Mouse (Mus musculus) CH12.LX (cell line): ENCODE measurements at regions not wholly inside any gene's neighbourhood (a gene's known extent, or its start where the extent isn't known, plus 50 kb on each side); places are given as distances from the start of the nearest gene placed in this dataset.

Source experiments
- CHD1 ChIP-seq: IDR thresholded peaks from 2 replicates; pipeline ENCODE4 v1.6.1; 2012; ENCODE audit warnings: low read depth, low read length, improper control_type of control experiment, inconsistent platforms
- CHD2 ChIP-seq: IDR thresholded peaks from 2 replicates; pipeline ENCODE4 v1.6.1; 2011; ENCODE audit warnings: low read length, improper control_type of control experiment
- CTCF ChIP-seq, 2 experiments: IDR thresholded peaks in 1 of 2; conservative IDR thresholded peaks in 1 of 2; 2 replicates each; pipeline ENCODE4 v1.5.1; 2011 to 2012; ENCODE audit warnings: low read depth in 2 of 2, low read length in 2 of 2, improper control_type of control experiment in 1 of 2, inconsistent platforms in 1 of 2, mild to moderate bottlenecking in 1 of 2, moderate library complexity in 1 of 2
- E2F4 ChIP-seq: IDR thresholded peaks from 2 replicates; pipeline ENCODE4 v1.6.1; 2011; ENCODE audit warnings: low read depth, low read length, improper control_type of control experiment; ENCODE audit not compliant: insufficient replicate concordance
- EP300 ChIP-seq: IDR thresholded peaks from 2 replicates; pipeline ENCODE4 v1.6.1; 2011; ENCODE audit warnings: low read length, improper control_type of control experiment
- GABPA ChIP-seq: IDR thresholded peaks from 2 replicates; pipeline ENCODE4 v1.6.1; 2012; ENCODE audit warnings: low read depth, low read length, improper control_type of control experiment, inconsistent platforms; ENCODE audit not compliant: insufficient replicate concordance
- HCFC1 ChIP-seq: IDR thresholded peaks from 2 replicates; pipeline ENCODE4 v1.6.1; 2012; ENCODE audit warnings: low read depth, mild to moderate bottlenecking, inconsistent platforms, low read length, improper control_type of control experiment
- KAT2A ChIP-seq: IDR thresholded peaks from 2 replicates; pipeline ENCODE4 v1.6.1; 2012; ENCODE audit warnings: low read length, improper control_type of control experiment, inconsistent platforms; ENCODE audit not compliant: insufficient replicate concordance
- POLR2A ChIP-seq: IDR thresholded peaks from 2 replicates; pipeline ENCODE4 v1.6.1; 2011; ENCODE audit warnings: low read depth, mild to moderate bottlenecking, improper control_type of control experiment, low read length
- RAD21 ChIP-seq: IDR thresholded peaks from 2 replicates; pipeline ENCODE4 v1.6.1; 2011; ENCODE audit warnings: low read depth, mild to moderate bottlenecking, low read length, improper control_type of control experiment, moderate library complexity
- SIN3A ChIP-seq: IDR thresholded peaks from 2 replicates; pipeline ENCODE4 v1.6.1; 2012; ENCODE audit warnings: low read length, improper control_type of control experiment, inconsistent platforms
- TCF12 ChIP-seq: IDR thresholded peaks from 2 replicates; pipeline ENCODE4 v1.6.1; 2014; ENCODE audit warnings: low read depth, mild to moderate bottlenecking, inconsistent platforms, low read length, improper control_type of control experiment
- USF1 ChIP-seq: IDR thresholded peaks from 2 replicates; pipeline ENCODE4 v1.6.1; 2014; ENCODE audit warnings: low read depth, mild to moderate bottlenecking, inconsistent platforms, low read length, improper control_type of control experiment
- ZC3H11A ChIP-seq: IDR thresholded peaks from 2 replicates; pipeline ENCODE4 v1.6.1; 2012; ENCODE audit warnings: low read depth, mild to moderate bottlenecking, inconsistent platforms, low read length, improper control_type of control experiment

GRCm38 (mm10) chr12:50921739-50922138 is 272.8 kb upstream of the Prkd1 start:
- TF ChIP-seq TCF12 (no peak), POLR2A (no peak), E2F4 (no peak), GABPA (no peak), USF1 (no peak), CTCF (conservative IDR thresholded peaks at IDR 0.05 in 1 of 2, IDR thresholded peaks at IDR 0.05 in 1 of 2; ENCODE audit: low read depth in 2 of 2, low read length in 2 of 2) (no peak), CHD1 (no peak), HCFC1 (no peak), CHD2 (no peak), EP300 (no peak), ZC3H11A (no peak), RAD21 (no peak), SIN3A (no peak), KAT2A (no peak)
